Mouse (Mus musculus): ENCODE measurements at regions not wholly inside any gene's neighbourhood (a gene's known extent, or its start where the extent isn't known, plus 50 kb on each side); places are given as distances from the start of the nearest gene placed in this dataset.

- no peak for DNase-seq (ENCODE audit: low read depth)
Measured at GRCm38 (mm10) chr3:35027898-35028297, 377.7 kb downstream of the Sox2 start.

- no peak for DNase-seq (ENCODE audit: low read depth)
Measured at GRCm38 (mm10) chr3:35029924-35030323, 379.7 kb downstream of the Sox2 start.

- no peak for DNase-seq (ENCODE audit: low read depth)
Measured at GRCm38 (mm10) chr3:35033587-35033986, 383.4 kb downstream of the Sox2 start.

- no peak for DNase-seq (ENCODE audit: low read depth)
Measured at GRCm38 (mm10) chr3:35035234-35035633, 385.0 kb downstream of the Sox2 start.

GRCm38 (mm10) chr3:35043705-35044104 lies 393.5 kb downstream of the Sox2 start:
- no peak for DNase-seq (ENCODE audit: low read depth)

GRCm38 (mm10) chr3:35059438-35059837 lies 409.2 kb downstream of the Sox2 start:
- no peak for DNase-seq (ENCODE audit: low read depth)

GRCm38 (mm10) chr3:35060042-35060441 lies 409.8 kb downstream of the Sox2 start:
- no peak for DNase-seq (ENCODE audit: low read depth)

- no peak for DNase-seq (ENCODE audit: low read depth)
Measured at GRCm38 (mm10) chr3:35066824-35067223, 416.6 kb downstream of the Sox2 start.

GRCm38 (mm10) chr3:35068586-35068985 lies 418.4 kb downstream of the Sox2 start:
- DNase-seq (ENCODE audit: low read depth) = no peak

- DNase-seq (ENCODE audit: low read depth) = no peak
Measured at GRCm38 (mm10) chr3:35071046-35071445, 420.8 kb downstream of the Sox2 start.

GRCm38 (mm10) chr3:35079887-35080286 lies 429.7 kb downstream of the Sox2 start:
- no peak for DNase-seq (ENCODE audit: low read depth)

- no peak for DNase-seq (ENCODE audit: low read depth)
Measured at GRCm38 (mm10) chr3:35084091-35084867, 434.1 kb downstream of the Sox2 start.

GRCm38 (mm10) chr3:35088241-35089080 lies 438.3 kb downstream of the Sox2 start:
- DNase-seq (ENCODE audit: low read depth) = no peak

- no peak for DNase-seq (ENCODE audit: low read depth)
Measured at GRCm38 (mm10) chr3:35090496-35091133, 440.4 kb downstream of the Sox2 start.

- no peak for DNase-seq (ENCODE audit: low read depth)
Measured at GRCm38 (mm10) chr3:35093001-35093400, 442.8 kb downstream of the Sox2 start.

- DNase-seq (ENCODE audit: low read depth) = no peak
Measured at GRCm38 (mm10) chr3:35095221-35095620, 445.0 kb downstream of the Sox2 start.

GRCm38 (mm10) chr3:35096381-35096780 lies 446.2 kb downstream of the Sox2 start:
- no peak for DNase-seq (ENCODE audit: low read depth)

- DNase-seq (ENCODE audit: low read depth) = no peak
Measured at GRCm38 (mm10) chr3:35097766-35098165, 447.6 kb downstream of the Sox2 start.

GRCm38 (mm10) chr3:35099226-35099625 lies 449.0 kb downstream of the Sox2 start:
- DNase-seq (ENCODE audit: low read depth) = no peak

GRCm38 (mm10) chr3:35099876-35100420 lies 449.7 kb downstream of the Sox2 start:
- no peak for DNase-seq (ENCODE audit: low read depth)

GRCm38 (mm10) chr3:35101286-35101685 lies 451.1 kb downstream of the Sox2 start:
- no peak for DNase-seq (ENCODE audit: low read depth)

- DNase-seq (ENCODE audit: low read depth) = no peak
Measured at GRCm38 (mm10) chr3:35101951-35102350, 451.7 kb downstream of the Sox2 start.

All from c-Kit-positive CD71-positive TER-119-negative erythroid progenitor cells, embryonic 14.5 days (primary cell).